Comparison of ENCODE assay signal across 19 mouse cellular contexts in the genomic region with DNA sequence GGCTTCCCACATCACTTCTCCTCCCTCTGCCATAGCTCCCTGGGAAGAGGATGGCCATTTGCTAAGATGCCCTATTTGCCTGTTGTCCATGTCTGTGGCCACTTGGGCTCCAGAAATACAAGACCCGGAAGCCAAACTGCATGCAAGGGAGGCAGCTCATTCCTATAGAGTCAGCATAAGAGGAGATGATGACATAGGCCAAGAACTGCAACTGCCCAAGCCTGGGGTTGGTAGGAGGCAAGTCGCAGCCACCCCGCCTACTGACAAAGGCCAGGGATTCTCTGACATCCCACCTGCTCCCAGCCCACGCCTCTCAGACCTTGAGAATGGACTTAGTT. TPM values are rescaled to one million over a fixed set of nuclear protein-coding genes. Genes with fewer than 3 reads are reported as not detected.
DNase-seq lines count a peak whose midpoint lies in the region; ATAC-seq and TF ChIP-seq lines count a peak whose summit lies in the region.
"Had no signal": no experiment of that assay in that cellular context is flagged by ENCODE, and none has a peak within 500 bp of the region (broad histone marks: within the 10 kb centered on the region; RNA-seq: fewer than 3 reads in every experiment).

No protein-coding gene starts in this region.

- H3K9me3 ChIP-seq in forebrain, postnatal 0 days (ENCODE audit: low read length): no peaks in the 10 kb centered on the region
- H3K9me3 ChIP-seq in forebrain, embryonic 10.5 days: no peaks in the 10 kb centered on the region
- no peaks in the 10 kb centered on the region for H3K9me3 ChIP-seq in kidney, postnatal 0 days (replicated peaks; ENCODE audit: low read length)
- H3K9me3 ChIP-seq: embryonic facial prominence, embryonic 10.5 days; heart, embryonic 10.5 days; hindbrain, embryonic 13.5 days; intestine, embryonic 15.5 days had no signal

- TF ChIP-seq POLR2A in olfactory bulb, adult 2 months (IDR thresholded peaks at IDR 0.05; ENCODE audit: insufficient read depth, low read depth, low read length): no peak

- 92% methylated on average over 4 of the region's 4 CpGs for WGBS in forebrain, postnatal 0 days
- WGBS in forebrain, embryonic 10.5 days: 87% methylated on average over 4 of the region's 4 CpGs
- WGBS in kidney, postnatal 0 days: 91% methylated on average over 4 of the region's 4 CpGs
- WGBS in olfactory bulb, adult 2 months: 84% methylated on average over 4 of the region's 4 CpGs

- peaks cover 27% of the 10 kb centered on the region for H3K4me1 ChIP-seq in forebrain, postnatal 0 days (ENCODE audit: insufficient read depth)
- peaks cover 22% of the 10 kb centered on the region for H3K4me1 ChIP-seq in forebrain, embryonic 10.5 days
- 0 out of 2 replicates have a peak, but pooled peaks cover 7% of the 10 kb centered on the region for H3K4me1 ChIP-seq in kidney, postnatal 0 days (replicated peaks; ENCODE audit: insufficient read depth, low read length)
- peaks cover 68% of the 10 kb centered on the region for H3K4me1 ChIP-seq in olfactory bulb, adult 2 months (ENCODE audit: control insufficient read depth, insufficient read depth, low read length)

- no peak overlapping the region for H3K4me3 ChIP-seq in forebrain, postnatal 0 days (ENCODE audit: low read depth, low read length)
- no peak overlapping the region for H3K4me3 ChIP-seq in forebrain, embryonic 10.5 days
- no peak overlapping the region for H3K4me3 ChIP-seq in kidney, postnatal 0 days (replicated peaks; ENCODE audit: low read depth, low read length)
- H3K4me3 ChIP-seq in olfactory bulb, adult 2 months (ENCODE audit: insufficient read depth, low read depth, low read length): no peak overlapping the region
- H3K4me3 ChIP-seq: embryonic facial prominence, embryonic 10.5 days; heart, embryonic 10.5 days; hindbrain, embryonic 13.5 days; intestine, embryonic 15.5 days had no signal

- no peak for ATAC-seq in forebrain, postnatal 0 days
- no peak for ATAC-seq in kidney, postnatal 0 days (replicated peaks; ENCODE audit: low FRiP score, low read depth)
- ATAC-seq: intestine, embryonic 15.5 days; Patski had no signal

- 0 out of 2 replicates have a peak overlapping the region, but pooled peaks have one; percentile 6 for H3K27ac ChIP-seq in forebrain, postnatal 0 days (ENCODE audit: low read depth, low read length)
- no peak overlapping the region for H3K27ac ChIP-seq in forebrain, embryonic 10.5 days
- 0 out of 2 replicates have a peak overlapping the region, but pooled peaks have one; percentile 48 for H3K27ac ChIP-seq in kidney, postnatal 0 days
- H3K27ac ChIP-seq in olfactory bulb, adult 2 months (ENCODE audit: insufficient read depth, low read depth, low read length): peak overlapping the region; percentile 81
- H3K27ac ChIP-seq: embryonic facial prominence, embryonic 10.5 days; heart, embryonic 10.5 days; hindbrain, embryonic 13.5 days; intestine, embryonic 15.5 days had no signal

- TF ChIP-seq CTCF in forebrain, postnatal 0 days (IDR thresholded peaks at IDR 0.05; ENCODE audit: low read depth): no peak
- TF ChIP-seq CTCF in kidney, postnatal 0 days (IDR thresholded peaks at IDR 0.05; ENCODE audit: low read depth): no peak
- no peak for TF ChIP-seq CTCF in olfactory bulb, adult 2 months (IDR thresholded peaks at IDR 0.05; ENCODE audit: insufficient read depth, low read depth, low read length)

- DNase-seq in cerebellum, adult 9-10 months: peak; percentile 57
- DNase-seq in cerebellum, adult 11 months: no peak
- no peak for DNase-seq in forebrain, postnatal 0 days
- no peak for DNase-seq in forebrain, embryonic 10.5 days (ENCODE audit: extremely low spot score, low spot score)
- DNase-seq in kidney, postnatal 0 days (ENCODE audit: low spot score): no peak
- DNase-seq in kidney, postnatal 36 days: no peak
- DNase-seq: adrenal gland, adult 2 months; adrenal gland, postnatal 25 days; gastrocnemius, postnatal 25 days; heart, postnatal 10 days; heart, postnatal 4 days; kidney, adult 18-20 months had no signal

- H3K27me3 ChIP-seq in forebrain, postnatal 0 days (ENCODE audit: insufficient read depth, low read length): no peaks in the 10 kb centered on the region
- peaks cover 28% of the 10 kb centered on the region for H3K27me3 ChIP-seq in forebrain, embryonic 10.5 days (ENCODE audit: poor library complexity, severe bottlenecking)
- no peaks in the 10 kb centered on the region for H3K27me3 ChIP-seq in kidney, postnatal 0 days (ENCODE audit: insufficient read depth, low read length)

- no peak overlapping the region for H3K9ac ChIP-seq in forebrain, postnatal 0 days
- H3K9ac ChIP-seq in kidney, postnatal 0 days (ENCODE audit: low read depth, low read length): no peak overlapping the region
- H3K9ac ChIP-seq: hindbrain, embryonic 13.5 days; intestine, embryonic 15.5 days had no signal

- H3K36me3 ChIP-seq in forebrain, postnatal 0 days (ENCODE audit: insufficient read depth): no peaks in the 10 kb centered on the region
- H3K36me3 ChIP-seq in forebrain, embryonic 10.5 days (replicated peaks): no peaks in the 10 kb centered on the region
- H3K36me3 ChIP-seq in kidney, postnatal 0 days (ENCODE audit: insufficient read depth, low read length): no peaks in the 10 kb centered on the region
- H3K36me3 ChIP-seq: embryonic facial prominence, embryonic 10.5 days; heart, embryonic 10.5 days; hindbrain, embryonic 13.5 days; intestine, embryonic 15.5 days had no signal

- no peak overlapping the region for H3K4me2 ChIP-seq in forebrain, postnatal 0 days (ENCODE audit: low read depth)
- no peak overlapping the region for H3K4me2 ChIP-seq in kidney, postnatal 0 days (ENCODE audit: low read length)
- H3K4me2 ChIP-seq: hindbrain, embryonic 13.5 days; intestine, embryonic 15.5 days had no signal

RNA-seq across cellular contexts. Expression of gene Rasgef1a, which starts 59.7 kb away (rescaled TPM):
- 25.2 and 25.4 TPM in 2 replicates for total RNA-seq in forebrain, postnatal 0 days (2014; rRNA removed)
- polyA plus RNA-seq in forebrain, postnatal 0 days (2015; fragmentation: Nextera tagmentation; extraction: Ambion mirVana): 9.1 and 13.1 TPM in 2 replicates
- polyA plus RNA-seq in forebrain, embryonic 10.5 days (2016; fragmentation: Nextera tagmentation; extraction: Ambion mirVana): 0.22 TPM in 1 of 2 replicates, not detected in the other
- 1.4 TPM in 2 replicates for polyA plus RNA-seq in kidney, postnatal 0 days (2015; fragmentation: Nextera tagmentation; extraction: Ambion mirVana)
- polyA plus RNA-seq in olfactory bulb, adult 2 months (2012; ENCODE audit: insufficient read depth, insufficient read length, low replicate concordance, missing spikeins): not detected in 2 replicates
- total RNA-seq: granulocyte monocyte progenitor cell, adult 5-6 weeks had no signal
